Mouse (Mus musculus): ENCODE data around the gene Fkbp2. TPM values are rescaled to one million over a fixed set of nuclear protein-coding genes. Genes with fewer than 3 reads are reported as not detected.
A peak's percentile ranks its signal among the peaks of the same experiment; 100 is the strongest.

Gene Fkbp2
- polyA plus RNA-seq, 1 experiment from 2014 or later, result 80.9 TPM

DNA sequence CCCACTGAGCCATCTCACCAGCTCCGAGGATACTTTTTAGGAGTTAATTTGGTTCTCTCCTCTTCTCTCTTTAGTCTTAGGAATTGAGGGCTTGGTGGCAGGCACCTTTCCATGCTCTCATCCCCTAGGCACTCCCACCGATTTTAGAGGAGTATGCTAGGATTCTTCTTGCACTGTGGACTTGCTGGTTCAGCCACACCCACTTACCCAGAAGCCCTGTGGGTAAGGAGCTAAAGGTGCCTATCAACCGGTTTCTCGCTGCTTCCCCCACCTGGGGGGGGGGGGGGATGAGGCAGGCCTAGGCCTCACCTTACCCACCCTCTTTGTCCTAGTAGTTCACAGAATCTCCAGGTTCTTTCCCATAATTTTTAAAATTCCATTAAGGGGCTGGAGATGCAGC, 32.6 kb downstream of the Fkbp2 start:
- ATAC-seq (ENCODE audit: extremely low read depth, insufficient number of reproducible peaks, low FRiP score, low TSS enrichment), result no peak
- no peaks in the 10 kb centered on the region for H3K9me3 ChIP-seq
- H3K9ac ChIP-seq, result no peak overlapping the region
- WGBS, result 43% methylated on average over 4 of the region's 4 CpGs
- H3K4me3 ChIP-seq, result no peak overlapping the region
- no peak overlapping the region for H3K4me2 ChIP-seq
- H3K27ac ChIP-seq (replicated peaks), result no peak overlapping the region
- H3K27me3 ChIP-seq (replicated peaks), result no peaks in the 10 kb centered on the region
- H3K4me1 ChIP-seq, result peaks cover 25% of the 10 kb centered on the region
- peaks cover 30% of the 10 kb centered on the region for H3K36me3 ChIP-seq

DNA sequence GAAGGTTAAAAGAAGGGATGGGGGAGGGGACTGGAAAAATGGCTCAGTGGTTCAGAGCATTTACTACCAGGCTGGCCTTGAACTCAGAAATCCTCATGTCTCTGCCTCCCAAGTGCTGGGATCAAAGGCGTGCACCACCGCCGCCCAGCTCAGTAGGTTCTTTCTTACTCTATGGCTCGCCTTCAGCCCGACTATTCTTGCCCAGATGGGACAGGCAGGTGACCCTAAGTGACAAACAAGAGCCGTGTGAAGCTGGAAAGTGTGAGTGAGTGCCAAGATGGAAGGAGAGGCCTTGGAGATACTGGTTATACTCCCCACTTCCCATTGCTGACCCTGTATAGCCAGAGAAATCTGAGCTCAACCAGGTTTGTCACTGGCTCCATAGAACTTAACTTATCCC, 36.6 kb downstream of the Fkbp2 start:
- Histone ChIP-seq H3K4me3 (no peak overlapping the region), H3K36me3 (peaks cover 30% of the 10 kb centered on the region), H3K27me3 (replicated peaks) (no peaks in the 10 kb centered on the region), H3K9ac (no peak overlapping the region), H3K4me2 (no peak overlapping the region), H3K27ac (replicated peaks) (no peak overlapping the region), H3K4me1 (peaks cover 30% of the 10 kb centered on the region), H3K9me3 (no peaks in the 10 kb centered on the region)
- no peak for ATAC-seq (ENCODE audit: extremely low read depth, insufficient number of reproducible peaks, low FRiP score, low TSS enrichment)
- WGBS, result 93% methylated on average over 6 of the region's 6 CpGs

- H3K27me3 ChIP-seq (replicated peaks), result no peaks in the 10 kb centered on the region
- peak overlapping the region; percentile 87 for H3K9ac ChIP-seq
- 20% methylated on average over 5 of the region's 5 CpGs for WGBS
- H3K36me3 ChIP-seq, result peaks cover 30% of the 10 kb centered on the region
- H3K27ac ChIP-seq (replicated peaks), result peak overlapping the region; percentile 97
- H3K4me3 ChIP-seq, result peak overlapping the region; percentile 67
- no peak for ATAC-seq (ENCODE audit: extremely low read depth, insufficient number of reproducible peaks, low FRiP score, low TSS enrichment)
- H3K4me2 ChIP-seq, result peak overlapping the region; percentile 100
- H3K4me1 ChIP-seq, result peaks cover 30% of the 10 kb centered on the region
- H3K9me3 ChIP-seq, result no peaks in the 10 kb centered on the region
These were observed 37.5 kb downstream of the Fkbp2 start for GRCm38 (mm10) chr19:6942764-6943163.

DNA sequence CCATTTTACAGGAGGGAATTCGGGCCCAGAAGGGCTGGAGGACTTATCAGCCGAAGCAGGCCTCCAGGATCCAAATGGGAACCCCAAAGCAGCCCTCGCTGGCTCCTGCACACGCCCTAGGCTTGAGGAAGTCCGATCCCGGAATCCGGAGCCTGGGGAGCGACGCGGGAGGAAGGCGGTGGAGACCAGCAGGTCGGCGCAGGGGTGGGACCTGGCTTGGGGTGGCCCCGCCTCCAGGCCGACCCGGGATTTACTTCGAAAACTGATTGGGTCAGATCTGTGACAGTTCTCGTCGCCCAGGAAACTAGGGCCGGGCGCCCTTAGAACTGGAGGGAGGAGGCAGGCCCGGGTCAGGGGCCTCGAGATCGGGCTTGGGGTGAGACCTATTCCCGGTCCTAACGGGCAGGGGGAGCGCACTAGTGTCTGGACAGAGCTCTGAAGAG, 38.0 kb downstream of the Fkbp2 start, which contains the start of gene Gpr137:
Gpr137 (minus strand) TSS at position 232 of the 443 bp plus-strand sequence.
- peak within 1 kb of the TSS; percentile 87 for H3K9ac ChIP-seq
- peak within 1 kb of the TSS; percentile 67 for H3K4me3 ChIP-seq
- H3K36me3 ChIP-seq, result peaks cover 30% of the 10 kb centered on the region
- WGBS, result under 1% methylated on average over 27 of the region's 27 CpGs
- H3K4me1 ChIP-seq, result peaks cover 30% of the 10 kb centered on the region
- H3K4me2 ChIP-seq, result peak within 1 kb of the TSS; percentile 100
- H3K27me3 ChIP-seq (replicated peaks), result no peaks in the 10 kb centered on the region
- ATAC-seq (ENCODE audit: extremely low read depth, insufficient number of reproducible peaks, low FRiP score, low TSS enrichment), result peak; percentile 84
- H3K27ac ChIP-seq (replicated peaks), result peak within 1 kb of the TSS; percentile 97
- no peaks in the 10 kb centered on the region for H3K9me3 ChIP-seq

- Histone ChIP-seq H3K4me2 (peak within 1 kb of the TSS; percentile 100), H3K4me1 (peaks cover 30% of the 10 kb centered on the region), H3K9ac (peak within 1 kb of the TSS; percentile 87), H3K36me3 (peaks cover 24% of the 10 kb centered on the region), H3K27ac (replicated peaks) (peak within 1 kb of the TSS; percentile 97), H3K9me3 (no peaks in the 10 kb centered on the region), H3K27me3 (replicated peaks) (0 out of 2 replicates have a peak, but pooled peaks cover 5% of the 10 kb centered on the region), H3K4me3 (peak within 1 kb of the TSS; percentile 67)
- peak; percentile 65 for ATAC-seq (ENCODE audit: extremely low read depth, insufficient number of reproducible peaks, low FRiP score, low TSS enrichment)
- WGBS, result under 1% methylated on average over 83 of the region's 83 CpGs
These were observed 38.7 kb downstream of the Fkbp2 start, which contains the start of gene Bad for GRCm38 (mm10) chr19:6941372-6942248. Gene Bad (plus strand): TSS chr19:6941861.

- peak overlapping the region; percentile 67 for H3K4me3 ChIP-seq
- H3K27me3 ChIP-seq (replicated peaks), result peaks cover 13% of the 10 kb centered on the region
- peak overlapping the region; percentile 97 for H3K27ac ChIP-seq (replicated peaks)
- peak overlapping the region; percentile 87 for H3K9ac ChIP-seq
- ATAC-seq (ENCODE audit: extremely low read depth, insufficient number of reproducible peaks, low FRiP score, low TSS enrichment), result peak; percentile 6; the same call in 1 of the 2 replicates
- H3K36me3 ChIP-seq, result peaks cover 20% of the 10 kb centered on the region
- no peaks in the 10 kb centered on the region for H3K9me3 ChIP-seq
- WGBS, result 20% methylated on average over 28 of the region's 29 CpGs
- peak overlapping the region; percentile 100 for H3K4me2 ChIP-seq
- H3K4me1 ChIP-seq, result peaks cover 30% of the 10 kb centered on the region
These were observed 39.6 kb downstream of the Fkbp2 start for GRCm38 (mm10) chr19:6940396-6941351.

DNA sequence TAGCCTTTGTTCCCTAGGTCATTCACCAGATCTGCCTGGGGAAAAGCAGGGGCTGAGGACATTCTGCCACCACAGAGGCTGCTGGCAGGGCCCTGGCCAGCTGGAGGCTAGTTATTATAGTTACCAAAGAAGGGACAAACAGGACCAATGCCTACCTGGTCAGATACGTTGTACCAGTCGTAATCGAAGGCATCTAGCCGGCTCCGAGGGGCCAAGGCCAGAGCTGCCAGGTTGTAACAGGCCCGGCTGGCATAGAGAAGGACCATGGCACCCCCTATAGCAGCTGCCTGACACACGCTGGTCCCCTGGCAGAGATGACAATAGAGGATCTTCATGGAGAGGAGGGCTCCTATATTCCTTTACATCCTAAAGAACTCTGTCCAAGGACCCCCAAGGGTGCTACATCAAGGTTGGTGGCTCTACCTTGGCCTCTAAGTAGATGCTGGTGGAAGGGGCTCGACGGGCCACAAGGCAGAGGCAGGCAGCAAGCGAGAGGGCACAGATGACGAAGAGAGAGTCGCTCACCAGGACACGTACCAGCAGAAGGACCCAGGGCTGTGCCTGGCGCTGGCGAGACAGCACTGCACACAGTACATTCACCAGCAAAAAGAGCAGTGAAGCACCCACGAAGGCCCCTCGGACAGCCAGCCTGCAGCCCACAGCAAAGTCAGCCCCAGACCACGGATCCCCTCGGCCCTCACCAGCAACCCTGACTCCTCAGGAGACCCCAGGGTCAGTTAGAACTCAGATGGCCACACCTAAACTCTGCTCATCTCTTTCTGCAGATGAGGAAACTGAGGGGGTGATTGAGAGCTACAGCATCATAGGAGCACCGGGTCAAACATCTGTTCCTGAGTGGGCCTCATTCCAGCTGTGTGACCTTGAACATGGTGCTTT, 40.9 kb downstream of the Fkbp2 start:
- Histone ChIP-seq H3K27ac (replicated peaks) (no peak overlapping the region), H3K9ac (peak overlapping the region; percentile 87; the same call in 1 of the 2 replicates), H3K9me3 (no peaks in the 10 kb centered on the region), H3K4me3 (no peak overlapping the region), H3K4me1 (peaks cover 31% of the 10 kb centered on the region), H3K4me2 (no peak overlapping the region), H3K36me3 (0 out of 2 replicates have a peak, but pooled peaks cover 8% of the 10 kb centered on the region), H3K27me3 (replicated peaks) (peaks cover 27% of the 10 kb centered on the region)
- ATAC-seq (ENCODE audit: extremely low read depth, insufficient number of reproducible peaks, low FRiP score, low TSS enrichment), result no peak
- WGBS, result 86% methylated on average over 20 of the region's 20 CpGs

DNA sequence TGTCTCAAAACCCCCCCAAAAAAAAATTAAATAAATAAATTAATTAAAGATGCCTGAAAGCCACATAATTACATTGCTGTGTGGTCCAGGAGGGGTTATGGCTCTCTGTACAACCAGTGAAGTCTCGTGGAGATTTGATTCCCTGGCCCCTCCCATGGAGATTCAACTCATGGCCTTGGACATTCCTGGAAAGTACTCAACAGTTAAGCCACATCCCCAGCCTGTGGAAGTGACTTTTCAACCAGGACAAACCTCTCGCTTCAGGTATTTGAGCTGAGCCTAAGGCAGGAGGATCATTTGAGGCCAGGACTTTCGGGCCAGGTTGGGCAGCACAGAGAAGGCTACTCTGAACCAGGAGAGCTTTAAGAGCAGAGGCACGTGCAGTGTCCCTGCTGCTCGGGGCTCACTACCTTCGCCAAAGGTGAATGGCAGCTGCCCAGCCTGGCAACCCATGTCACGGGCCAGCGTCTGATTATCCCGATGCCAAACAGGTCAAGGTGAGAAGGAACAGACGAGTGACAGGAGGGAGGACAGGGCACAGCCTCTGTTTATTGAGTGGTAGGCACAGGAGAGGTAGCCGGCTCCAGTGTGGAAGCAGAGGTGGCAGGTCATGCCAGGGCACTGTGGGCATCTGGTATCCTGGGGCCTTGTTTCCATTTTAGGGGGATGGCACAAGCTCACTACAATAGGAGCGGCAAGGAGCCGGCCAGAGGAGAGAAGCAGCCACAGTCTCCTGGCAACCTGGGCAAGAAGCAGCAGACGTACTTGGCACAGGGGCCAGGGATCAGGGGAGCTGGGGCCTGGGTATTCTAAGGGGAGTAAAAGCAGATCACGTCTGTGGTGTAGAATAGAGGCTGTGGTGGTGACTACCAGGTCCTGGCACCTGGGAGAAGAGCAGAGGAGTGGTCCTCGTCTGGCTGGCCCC, 42.5 kb downstream of the Fkbp2 start:
- H3K4me2 ChIP-seq, result no peak overlapping the region
- no peak overlapping the region for H3K4me3 ChIP-seq
- 0 out of 2 replicates have a peak, but pooled peaks cover 4% of the 10 kb centered on the region for H3K36me3 ChIP-seq
- H3K4me1 ChIP-seq, result peaks cover 33% of the 10 kb centered on the region
- H3K9me3 ChIP-seq, result no peaks in the 10 kb centered on the region
- 70% methylated on average over 16 of the region's 16 CpGs for WGBS
- peaks cover 42% of the 10 kb centered on the region for H3K27me3 ChIP-seq (replicated peaks)
- no peak for ATAC-seq (ENCODE audit: extremely low read depth, insufficient number of reproducible peaks, low FRiP score, low TSS enrichment)
- no peak overlapping the region for H3K27ac ChIP-seq (replicated peaks)
- H3K9ac ChIP-seq, result no peak overlapping the region; the same call in 1 of the 2 replicates

GRCm38 (mm10) chr19:6936299-6936698, 44.0 kb downstream of the Fkbp2 start:
- H3K4me2 ChIP-seq, result no peak overlapping the region
- 23% methylated on average over 3 of the region's 3 CpGs for WGBS
- no peak overlapping the region for H3K9ac ChIP-seq
- H3K4me1 ChIP-seq, result peaks cover 31% of the 10 kb centered on the region
- H3K36me3 ChIP-seq, result 0 out of 2 replicates have a peak, but pooled peaks cover 4% of the 10 kb centered on the region
- ATAC-seq (ENCODE audit: extremely low read depth, insufficient number of reproducible peaks, low FRiP score, low TSS enrichment), result no peak
- peaks cover 57% of the 10 kb centered on the region for H3K27me3 ChIP-seq (replicated peaks)
- H3K9me3 ChIP-seq, result no peaks in the 10 kb centered on the region
- no peak overlapping the region for H3K4me3 ChIP-seq
- H3K27ac ChIP-seq (replicated peaks), result no peak overlapping the region
